Mouse (Mus musculus): ENCODE results near the gene Shroom3. TPM values are rescaled to one million over a fixed set of nuclear protein-coding genes. Genes with fewer than 3 reads are reported as not detected.

Shroom3 gene
- polyA plus RNA-seq, 1 experiment, result 4.4 TPM

- DNase-seq, result no peak
- no peak for TF ChIP-seq CTCF (IDR thresholded peaks at IDR 0.05; ENCODE audit: borderline replicate concordance, insufficient read depth, low read depth, low read length)
- no peak for TF ChIP-seq POLR2A (IDR thresholded peaks at IDR 0.05; ENCODE audit: borderline replicate concordance, insufficient read depth, low read length)
- WGBS, result 39% methylated on average over 17 of the region's 17 CpGs
- Histone ChIP-seq H3K27me3 (ENCODE audit: control insufficient read depth, insufficient read depth, low read length) (no peaks in the 10 kb centered on the region), H3K4me1 (ENCODE audit: control insufficient read depth, insufficient read depth, low read length) (no peaks in the 10 kb centered on the region), H3K27ac (ENCODE audit: insufficient read depth, low read length) (no peak overlapping the region), H3K4me3 (replicated peaks; ENCODE audit: insufficient read depth, low read depth, low read length) (no peak overlapping the region)
These were observed 241.7 kb downstream of the Shroom3 start for GRCm38 (mm10) chr5:92924851-92925477.

GRCm38 (mm10) chr5:92927667-92928066 lies 244.4 kb downstream of the Shroom3 start:
- H3K4me1 ChIP-seq (ENCODE audit: control insufficient read depth, insufficient read depth, low read length), result no peaks in the 10 kb centered on the region
- H3K4me3 ChIP-seq (replicated peaks; ENCODE audit: insufficient read depth, low read depth, low read length), result no peak overlapping the region
- DNase-seq, result no peak
- TF ChIP-seq CTCF (IDR thresholded peaks at IDR 0.05; ENCODE audit: borderline replicate concordance, insufficient read depth, low read depth, low read length) (no peak), POLR2A (IDR thresholded peaks at IDR 0.05; ENCODE audit: borderline replicate concordance, insufficient read depth, low read length) (no peak)
- no peak overlapping the region for H3K27ac ChIP-seq (ENCODE audit: insufficient read depth, low read length)
- no peaks in the 10 kb centered on the region for H3K27me3 ChIP-seq (ENCODE audit: control insufficient read depth, insufficient read depth, low read length)
- 78% methylated on average over 10 of the region's 10 CpGs for whole genome bisulfite sequencing

GRCm38 (mm10) chr5:92930557-92930956 lies 247.3 kb downstream of the Shroom3 start:
- no peak overlapping the region for H3K4me3 ChIP-seq (replicated peaks; ENCODE audit: insufficient read depth, low read depth, low read length)
- H3K27ac ChIP-seq (ENCODE audit: insufficient read depth, low read length), result no peak overlapping the region
- H3K4me1 ChIP-seq (ENCODE audit: control insufficient read depth, insufficient read depth, low read length), result peaks cover 4% of the 10 kb centered on the region
- H3K27me3 ChIP-seq (ENCODE audit: control insufficient read depth, insufficient read depth, low read length), result no peaks in the 10 kb centered on the region
- no peak for TF ChIP-seq POLR2A (IDR thresholded peaks at IDR 0.05; ENCODE audit: borderline replicate concordance, insufficient read depth, low read length)
- TF ChIP-seq CTCF (IDR thresholded peaks at IDR 0.05; ENCODE audit: borderline replicate concordance, insufficient read depth, low read depth, low read length), result no peak
- no peak for DNase-seq
- WGBS, result 82% methylated on average over 6 of the region's 6 CpGs

- no peak overlapping the region for H3K4me3 ChIP-seq (replicated peaks; ENCODE audit: insufficient read depth, low read depth, low read length)
- DNase-seq, result no peak
- WGBS, result 87% methylated on average over 16 of the region's 16 CpGs
- H3K4me1 ChIP-seq (ENCODE audit: control insufficient read depth, insufficient read depth, low read length), result peaks cover 8% of the 10 kb centered on the region
- TF ChIP-seq POLR2A (IDR thresholded peaks at IDR 0.05; ENCODE audit: borderline replicate concordance, insufficient read depth, low read length), result no peak
- TF ChIP-seq CTCF (IDR thresholded peaks at IDR 0.05; ENCODE audit: borderline replicate concordance, insufficient read depth, low read depth, low read length), result no peak
- H3K27ac ChIP-seq (ENCODE audit: insufficient read depth, low read length), result no peak overlapping the region
- no peaks in the 10 kb centered on the region for H3K27me3 ChIP-seq (ENCODE audit: control insufficient read depth, insufficient read depth, low read length)
These were observed 248.1 kb downstream of the Shroom3 start for GRCm38 (mm10) chr5:92931298-92931697.

- no peak for TF ChIP-seq POLR2A (IDR thresholded peaks at IDR 0.05; ENCODE audit: borderline replicate concordance, insufficient read depth, low read length)
- no peak for TF ChIP-seq CTCF (IDR thresholded peaks at IDR 0.05; ENCODE audit: borderline replicate concordance, insufficient read depth, low read depth, low read length)
- peaks cover 17% of the 10 kb centered on the region for H3K4me1 ChIP-seq (ENCODE audit: control insufficient read depth, insufficient read depth, low read length)
- H3K27me3 ChIP-seq (ENCODE audit: control insufficient read depth, insufficient read depth, low read length), result no peaks in the 10 kb centered on the region
- H3K4me3 ChIP-seq (replicated peaks; ENCODE audit: insufficient read depth, low read depth, low read length), result no peak overlapping the region
- no peak for DNase-seq
- WGBS, result 81% methylated on average over 10 of the region's 10 CpGs
- H3K27ac ChIP-seq (ENCODE audit: insufficient read depth, low read length), result no peak overlapping the region
These were observed 249.8 kb downstream of the Shroom3 start for GRCm38 (mm10) chr5:92933010-92933409.

- 89% methylated on average over 7 of the region's 7 CpGs for WGBS
- TF ChIP-seq CTCF (IDR thresholded peaks at IDR 0.05; ENCODE audit: borderline replicate concordance, insufficient read depth, low read depth, low read length), result no peak
- TF ChIP-seq POLR2A (IDR thresholded peaks at IDR 0.05; ENCODE audit: borderline replicate concordance, insufficient read depth, low read length), result no peak
- peaks cover 20% of the 10 kb centered on the region for H3K4me1 ChIP-seq (ENCODE audit: control insufficient read depth, insufficient read depth, low read length)
- DNase-seq, result no peak
- H3K27me3 ChIP-seq (ENCODE audit: control insufficient read depth, insufficient read depth, low read length), result no peaks in the 10 kb centered on the region
- H3K27ac ChIP-seq (ENCODE audit: insufficient read depth, low read length), result no peak overlapping the region
- no peak overlapping the region for H3K4me3 ChIP-seq (replicated peaks; ENCODE audit: insufficient read depth, low read depth, low read length)
These were observed 250.5 kb downstream of the Shroom3 start for GRCm38 (mm10) chr5:92933599-92934217.

- Histone ChIP-seq H3K4me1 (ENCODE audit: control insufficient read depth, insufficient read depth, low read length) (peaks cover 20% of the 10 kb centered on the region), H3K27ac (ENCODE audit: insufficient read depth, low read length) (no peak overlapping the region), H3K4me3 (replicated peaks; ENCODE audit: insufficient read depth, low read depth, low read length) (no peak overlapping the region), H3K27me3 (ENCODE audit: control insufficient read depth, insufficient read depth, low read length) (no peaks in the 10 kb centered on the region)
- no peak for TF ChIP-seq POLR2A (IDR thresholded peaks at IDR 0.05; ENCODE audit: borderline replicate concordance, insufficient read depth, low read length)
- TF ChIP-seq CTCF (IDR thresholded peaks at IDR 0.05; ENCODE audit: borderline replicate concordance, insufficient read depth, low read depth, low read length), result no peak
- DNase-seq, result no peak
- 82% methylated on average over 7 of the region's 7 CpGs for WGBS
These were observed 251.2 kb downstream of the Shroom3 start for GRCm38 (mm10) chr5:92934269-92934939.

GRCm38 (mm10) chr5:92935883-92936282 lies 252.6 kb downstream of the Shroom3 start:
- Histone ChIP-seq H3K4me3 (replicated peaks; ENCODE audit: insufficient read depth, low read depth, low read length) (no peak overlapping the region), H3K27ac (ENCODE audit: insufficient read depth, low read length) (no peak overlapping the region), H3K27me3 (ENCODE audit: control insufficient read depth, insufficient read depth, low read length) (no peaks in the 10 kb centered on the region), H3K4me1 (ENCODE audit: control insufficient read depth, insufficient read depth, low read length) (peaks cover 20% of the 10 kb centered on the region)
- TF ChIP-seq CTCF (IDR thresholded peaks at IDR 0.05; ENCODE audit: borderline replicate concordance, insufficient read depth, low read depth, low read length) (no peak), POLR2A (IDR thresholded peaks at IDR 0.05; ENCODE audit: borderline replicate concordance, insufficient read depth, low read length) (no peak)
- WGBS, result 59% methylated on average over 8 of the region's 8 CpGs
- DNase-seq, result no peak

Data from cerebellum, adult 2 months (tissue).